In the genomic region with DNA sequence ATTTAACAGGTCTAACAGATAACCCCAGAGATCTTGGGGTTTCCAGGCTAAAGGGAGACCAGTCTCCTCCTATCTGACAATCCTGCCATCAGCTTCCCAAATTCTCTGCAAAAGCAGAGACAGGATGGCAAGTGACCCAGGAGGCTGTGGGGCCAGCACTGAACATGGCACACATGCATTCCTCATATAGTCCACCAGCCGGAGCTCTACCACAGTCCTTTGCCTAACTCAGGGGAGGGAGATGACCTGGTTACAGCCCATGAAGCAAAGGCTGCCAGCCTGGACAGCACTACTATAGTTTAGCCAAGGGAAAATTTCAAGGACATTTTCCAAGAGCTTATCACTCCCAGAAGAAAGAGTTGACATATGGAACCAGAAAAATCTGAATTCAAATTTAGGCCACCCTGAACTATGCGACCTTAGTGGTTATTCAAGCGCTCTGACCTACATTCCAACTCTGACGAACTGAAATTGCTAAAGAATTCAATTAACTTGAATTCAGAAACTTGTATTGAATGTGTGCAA, we compare ENCODE assay signal across 26 mouse cellular contexts. TPM values are rescaled to one million over a fixed set of nuclear protein-coding genes. Genes with fewer than 3 reads are reported as not detected.
DNase-seq lines count a peak whose midpoint lies in the region; ATAC-seq and TF ChIP-seq lines count a peak whose summit lies in the region.
"Had no signal": no experiment of that assay in that cellular context is flagged by ENCODE, and none has a peak within 500 bp of the region (broad histone marks: within the 10 kb centered on the region; RNA-seq: fewer than 3 reads in every experiment).

No protein-coding gene starts in this region.

- H3K27ac ChIP-seq in kidney, adult 2 months (ENCODE audit: insufficient read depth, low read depth, low read length) = no peak overlapping the region
- no peak overlapping the region for H3K27ac ChIP-seq in kidney, embryonic 16.5 days (ENCODE audit: low read length)
- no peak overlapping the region for H3K27ac ChIP-seq in CH12.LX (ENCODE audit: insufficient read depth, low read depth)
- H3K27ac ChIP-seq in midbrain, embryonic 15.5 days = no peak overlapping the region
- H3K27ac ChIP-seq: embryonic facial prominence, embryonic 12.5 days; forebrain, embryonic 15.5 days; heart, embryonic 10.5 days; liver, embryonic 13.5 days; neural tube, embryonic 15.5 days had no signal

- H3K36me3 ChIP-seq in kidney, adult 2 months (ENCODE audit: control insufficient read depth, insufficient read depth, low read length) = no peaks in the 10 kb centered on the region
- H3K36me3 ChIP-seq in kidney, embryonic 16.5 days (ENCODE audit: insufficient read depth, low read length) = no peaks in the 10 kb centered on the region
- no peaks in the 10 kb centered on the region for H3K36me3 ChIP-seq in CH12.LX (replicated peaks in 1 of 2; ENCODE audit: control insufficient read depth in 1 of 2, insufficient read depth in 1 of 2, low read length in 1 of 2)
- H3K36me3 ChIP-seq in midbrain, embryonic 15.5 days (replicated peaks) = no peaks in the 10 kb centered on the region
- H3K36me3 ChIP-seq: embryonic facial prominence, embryonic 12.5 days; forebrain, embryonic 15.5 days; G1E; heart, embryonic 10.5 days; liver, embryonic 13.5 days; neural tube, embryonic 15.5 days had no signal

- no peak overlapping the region for H3K9ac ChIP-seq in kidney, embryonic 16.5 days (replicated peaks; ENCODE audit: low read length)
- H3K9ac ChIP-seq in CH12.LX (ENCODE audit: insufficient read depth, low read depth) = no peak overlapping the region
- no peak overlapping the region for H3K9ac ChIP-seq in midbrain, embryonic 15.5 days
- H3K9ac ChIP-seq: embryonic facial prominence, embryonic 12.5 days; forebrain, embryonic 15.5 days; liver, embryonic 13.5 days; neural tube, embryonic 15.5 days had no signal

- no peak; the same call in 1 of the 2 replicates for ATAC-seq in cerebellum, adult (ENCODE audit: insufficient number of reproducible peaks, low FRiP score, low TSS enrichment)
- ATAC-seq in kidney, embryonic 16.5 days (ENCODE audit: low FRiP score, low TSS enrichment) = no peak
- no peak for ATAC-seq in midbrain, embryonic 15.5 days (replicated peaks)
- ATAC-seq: forebrain, embryonic 15.5 days had no signal

- WGBS in kidney, adult 2 months = 57% methylated on average over 4 of the region's 4 CpGs
- WGBS in kidney, embryonic 16.5 days = 71% methylated on average over 4 of the region's 4 CpGs
- WGBS in midbrain, embryonic 15.5 days = 78% methylated on average over 4 of the region's 4 CpGs

- no peak; the same call in 1 of the 2 replicates for TF ChIP-seq CTCF in kidney, adult 2 months (conservative IDR thresholded peaks at IDR 0.05; ENCODE audit: insufficient read depth, insufficient read length, low read depth, low read length)
- TF ChIP-seq CTCF in CH12.LX (conservative IDR thresholded peaks at IDR 0.05 in 1 of 2, IDR thresholded peaks at IDR 0.05 in 1 of 2; ENCODE audit: low read depth in 2 of 2, low read length in 2 of 2) = peak; percentile 84 to 95

- TF ChIP-seq RAD21 in CH12.LX (IDR thresholded peaks at IDR 0.05; ENCODE audit: low read depth, low read length) = peak; percentile 90

- H3K4me3 ChIP-seq in kidney, adult 2 months (ENCODE audit: insufficient read depth, low read depth, low read length) = no peak overlapping the region
- no peak overlapping the region for H3K4me3 ChIP-seq in kidney, embryonic 16.5 days (ENCODE audit: low read length)
- H3K4me3 ChIP-seq in CH12.LX (replicated peaks in 1 of 3; ENCODE audit: low read depth in 2 of 3, low read length in 2 of 3, poor library complexity in 1 of 3) = no peak overlapping the region
- H3K4me3 ChIP-seq in midbrain, embryonic 15.5 days = no peak overlapping the region
- H3K4me3 ChIP-seq: embryonic facial prominence, embryonic 12.5 days; erythroblast, embryonic 14.5 days; forebrain, embryonic 15.5 days; heart, embryonic 10.5 days; liver, embryonic 13.5 days; neural tube, embryonic 15.5 days had no signal

- dilution Hi-C loops in CH12.LX (cut with MboI; ENCODE audit: extremely low pct_ligation_motif_present, extremely low pct_unique_long_range_greater_than_20kb, low sequenced_read_pairs) = no loop called here

- TF ChIP-seq POLR2A in kidney, adult 2 months (IDR thresholded peaks at IDR 0.05; ENCODE audit: low read depth, low read length) = no peak
- TF ChIP-seq POLR2A in CH12.LX (IDR thresholded peaks at IDR 0.05; ENCODE audit: low read depth, low read length) = no peak

- no peaks in the 10 kb centered on the region for H3K4me1 ChIP-seq in kidney, adult 2 months (ENCODE audit: control insufficient read depth, insufficient read depth, low read length)
- no peaks in the 10 kb centered on the region for H3K4me1 ChIP-seq in kidney, embryonic 16.5 days (ENCODE audit: insufficient read depth, low read length)
- H3K4me1 ChIP-seq in CH12.LX (ENCODE audit: control insufficient read depth in 1 of 2, insufficient read depth in 2 of 2) = peaks cover 4 to 43% of the 10 kb centered on the region in 2 experiments; a peak in 3 of 4 replicates
- no peaks in the 10 kb centered on the region for H3K4me1 ChIP-seq in midbrain, embryonic 15.5 days
- H3K4me1 ChIP-seq: embryonic facial prominence, embryonic 12.5 days; forebrain, embryonic 15.5 days; heart, embryonic 10.5 days; liver, embryonic 13.5 days; neural tube, embryonic 15.5 days had no signal

- H3K79me2 ChIP-seq in CH12.LX (replicated peaks; ENCODE audit: control insufficient read depth, extremely low read depth, insufficient read depth, poor library complexity, severe bottlenecking) = no peaks in the 10 kb centered on the region

- peak; percentile 12 for DNase-seq in cerebellum, adult 11-12 months
- DNase-seq in kidney, adult 2 months = peak; percentile 1
- peak; percentile 72 for DNase-seq in CH12.LX (ENCODE audit: extremely low read depth)
- peak; percentile 18 for DNase-seq in retina, embryonic 14.5 days (ENCODE audit: low spot score)
- no peak for DNase-seq in yolk sac, embryonic 10.5 days (ENCODE audit: low spot score)
- DNase-seq: adrenal gland, postnatal 14 days; gastrocnemius, postnatal 14 days; heart, postnatal 10 days; kidney, adult 11 months; kidney, postnatal 25 days; left cerebral cortex, postnatal 4 days; liver, embryonic 13.5 days; midbrain, embryonic 14.5 days; thymus, postnatal 25 days had no signal

- in situ Hi-C loops in CH12.LX (cut with MboI; ENCODE audit: low pct_ligation_motif_present, low pct_unique_long_range_greater_than_20kb, low sequenced_read_pairs) = loop anchor here (5.0 kb wide), 3 partner anchors 80 to 175 kb away; no protein-coding TSS in a partner anchor

- H3K9me3 ChIP-seq in kidney, embryonic 16.5 days (ENCODE audit: low read length) = no peaks in the 10 kb centered on the region
- no peaks in the 10 kb centered on the region for H3K9me3 ChIP-seq in CH12.LX (replicated peaks; ENCODE audit: low read length)
- no peaks in the 10 kb centered on the region for H3K9me3 ChIP-seq in midbrain, embryonic 15.5 days
- H3K9me3 ChIP-seq: embryonic facial prominence, embryonic 12.5 days; forebrain, embryonic 15.5 days; G1E; heart, embryonic 10.5 days; liver, embryonic 13.5 days; neural tube, embryonic 15.5 days had no signal

- no peak for TF ChIP-seq EP300 in CH12.LX (IDR thresholded peaks at IDR 0.05; ENCODE audit: low read length)

- no peak overlapping the region for H3K4me2 ChIP-seq in kidney, embryonic 16.5 days (replicated peaks; ENCODE audit: low read depth, low read length)
- H3K4me2 ChIP-seq in CH12.LX (ENCODE audit: insufficient read depth, low read depth, poor library complexity, severe bottlenecking) = no peak overlapping the region
- no peak overlapping the region for H3K4me2 ChIP-seq in midbrain, embryonic 15.5 days
- H3K4me2 ChIP-seq: embryonic facial prominence, embryonic 12.5 days; forebrain, embryonic 15.5 days; liver, embryonic 13.5 days; neural tube, embryonic 15.5 days had no signal

- no peaks in the 10 kb centered on the region for H3K27me3 ChIP-seq in kidney, adult 2 months (replicated peaks; ENCODE audit: control insufficient read depth, insufficient read depth, low read length)
- no peaks in the 10 kb centered on the region for H3K27me3 ChIP-seq in kidney, embryonic 16.5 days (ENCODE audit: insufficient read depth, low read length)
- H3K27me3 ChIP-seq in CH12.LX (replicated peaks) = no peaks in the 10 kb centered on the region
- H3K27me3 ChIP-seq in midbrain, embryonic 15.5 days (replicated peaks) = no peaks in the 10 kb centered on the region
- H3K27me3 ChIP-seq: embryonic facial prominence, embryonic 12.5 days; forebrain, embryonic 15.5 days; liver, embryonic 13.5 days; neural tube, embryonic 15.5 days had no signal

TF ChIP-seq in CH12.LX, 34 proteins besides CTCF, POLR2A, EP300 and RAD21 (continues in another document):
- TF ChIP-seq HCFC1 (IDR thresholded peaks at IDR 0.05; ENCODE audit: low read depth, low read length) (no peak), GABPA (IDR thresholded peaks at IDR 0.05; ENCODE audit: insufficient replicate concordance, low read depth, low read length) (no peak), TBP (conservative IDR thresholded peaks at IDR 0.05; ENCODE audit: low read depth, low read length) (no peak), SMC3 (IDR thresholded peaks at IDR 0.05; ENCODE audit: low read depth, low read length) (peak; percentile 99), JUND (conservative IDR thresholded peaks at IDR 0.05; ENCODE audit: low read depth, low read length) (no peak), ZMIZ1 (IDR thresholded peaks at IDR 0.05; ENCODE audit: low read depth, low read length) (no peak), NELFE (IDR thresholded peaks at IDR 0.05; ENCODE audit: low read depth, low read length) (no peak), ZC3H11A (IDR thresholded peaks at IDR 0.05; ENCODE audit: low read depth, low read length) (peak; percentile 96), MAX (IDR thresholded peaks at IDR 0.05; ENCODE audit: low read length) (peak; percentile 41; the same call in 1 of the 2 replicates), USF2 (conservative IDR thresholded peaks at IDR 0.05; ENCODE audit: low read depth, low read length) (no peak), SIN3A (IDR thresholded peaks at IDR 0.05; ENCODE audit: low read length) (no peak)

RNA-seq across cellular contexts. Expression of a gene that starts 13.1 kb away (rescaled TPM):
- 0.09 TPM in 1 of 2 replicates, not detected in the other for polyA plus RNA-seq in kidney, adult 2 months (2012; rRNA removed)
- polyA plus RNA-seq in kidney, embryonic 16.5 days (2015; fragmentation: Nextera tagmentation; extraction: Ambion mirVana) = not detected in 2 replicates
- total RNA-seq in CH12.LX (2012; rRNA removed) (3.8 and 5.5 TPM in 2 replicates), CH12.LX (2014; rRNA removed) (18.5 and 19.2 TPM in 2 replicates)
- polyA plus RNA-seq in CH12.LX (2012; ENCODE audit: insufficient read length, low read depth) = 16.9 and 20.7 TPM in 2 replicates
- not detected in 2 replicates for polyA plus RNA-seq in midbrain, embryonic 15.5 days (2015; fragmentation: Nextera tagmentation; extraction: Ambion mirVana)
- total RNA-seq: adrenal gland, postnatal 14 days; gastrocnemius, postnatal 14 days; heart, postnatal 10 days; left cerebral cortex, adult 18-20 months; left cerebral cortex, postnatal 4 days had no signal
- polyA plus RNA-seq: embryonic facial prominence, embryonic 12.5 days; erythroblast, embryonic 14.5 days; forebrain, embryonic 15.5 days; G1E; heart, embryonic 10.5 days; hindbrain, embryonic 11.5 days; liver, embryonic 13.5 days; lung, embryonic 16.5 days; midbrain, embryonic 14.5 days; neural tube, embryonic 15.5 days had no signal

RNA-seq across cellular contexts. Expression of a gene that starts 46.3 kb away (rescaled TPM):
- polyA plus RNA-seq in kidney, adult 2 months (2012; rRNA removed) = 0.11 and 2.4 TPM in 2 replicates
- 0.34 TPM in 1 of 2 replicates, not detected in the other for polyA plus RNA-seq in kidney, embryonic 16.5 days (2015; fragmentation: Nextera tagmentation; extraction: Ambion mirVana)
- 17.6 and 20.6 TPM in 2 replicates for total RNA-seq in CH12.LX (2012; rRNA removed)
- 45.2 and 47.1 TPM in 2 replicates for total RNA-seq in CH12.LX (2014; rRNA removed)
- polyA plus RNA-seq in CH12.LX (2012; ENCODE audit: insufficient read length, low read depth) = 50.1 and 54.9 TPM in 2 replicates
- 0.13 TPM in 1 of 2 replicates, not detected in the other for polyA plus RNA-seq in midbrain, embryonic 15.5 days (2015; fragmentation: Nextera tagmentation; extraction: Ambion mirVana)
- total RNA-seq: gastrocnemius, postnatal 14 days; left cerebral cortex, postnatal 4 days had no signal
- polyA plus RNA-seq: erythroblast, embryonic 14.5 days; forebrain, embryonic 15.5 days; G1E; heart, embryonic 10.5 days; hindbrain, embryonic 11.5 days had no signal

Comparison
In these comparisons a context has a peak if more than half of its experiments do, and no peak if none do; other contexts are left out.
1. RNA of a gene that starts 13.1 kb away (polyA plus RNA-seq): 16.9 to 20.7 TPM in CH12.LX; 0.09 TPM in kidney, adult 2 months, not detected in kidney, embryonic 16.5 days and not detected in midbrain, embryonic 15.5 days; every median in the first group is over 10 times any median in the second.
2. RNA of a gene that starts 46.3 kb away (polyA plus RNA-seq): 50.1 to 54.9 TPM in CH12.LX; 0.11 to 2.4 TPM in kidney, adult 2 months, 0.34 TPM in kidney, embryonic 16.5 days and 0.13 TPM in midbrain, embryonic 15.5 days; every median in the first group is over 10 times any median in the second.